Mouse (Mus musculus) hindbrain, embryonic 13.5 days (tissue): Measurements from ENCODE around the gene Adk. TPM values are rescaled to one million over a fixed set of nuclear protein-coding genes. Genes with fewer than 3 reads are reported as not detected.

Experiments
- ATAC-seq: fragments of 200-750 bp; cut with Nextera tagmentation; 2 replicates; pipeline ENCODE4 v1.8.0; 2017; ENCODE audit warnings: moderate TSS enrichment; ENCODE audit not compliant: low FRiP score
- H3K27ac ChIP-seq: fragments of 300-500 bp; sonication (generic); 2 replicates; pipeline ENCODE4 v1.5.1; 2015; ENCODE audit warnings: inconsistent platforms, mild to moderate bottlenecking, moderate library complexity
- H3K27me3 ChIP-seq: fragments of 300-500 bp; sonication (generic); 2 replicates; pipeline ENCODE4 v1.6.1; 2015; ENCODE audit warnings: mild to moderate bottlenecking, inconsistent platforms
- H3K36me3 ChIP-seq: fragments of 300-500 bp; sonication (generic); 2 replicates; pipeline ENCODE4 v1.6.1; 2015; ENCODE audit warnings: mild to moderate bottlenecking, inconsistent platforms
- H3K4me1 ChIP-seq: fragments of 300-500 bp; sonication (generic); replicated peaks from 2 replicates; pipeline ENCODE4 v1.6.1; 2015; ENCODE audit warnings: inconsistent platforms
- H3K4me2 ChIP-seq: fragments of 300-500 bp; sonication (generic); 2 replicates; pipeline ENCODE4 v1.6.1; 2015; ENCODE audit warnings: inconsistent platforms, mild to moderate bottlenecking, moderate library complexity
- H3K4me3 ChIP-seq: fragments of 300-500 bp; sonication (generic); 2 replicates; pipeline ENCODE4 v1.5.1; 2015; ENCODE audit warnings: mild to moderate bottlenecking, inconsistent platforms
- H3K9ac ChIP-seq: fragments of 300-500 bp; sonication (generic); 2 replicates; pipeline ENCODE4 v1.6.1; 2015; ENCODE audit warnings: mild to moderate bottlenecking, inconsistent platforms
- H3K9me3 ChIP-seq: fragments of 300-500 bp; sonication (generic); 2 replicates; pipeline ENCODE4 v1.6.1; 2016; ENCODE audit warnings: inconsistent platforms
- WGBS: fragments of 180-500 bp; shearing (Covaris S2); methylation state at CpG from one replicate; pipeline ENCODE4 v1.1.7; 2015; 5-methylcytosine and 5-hydroxymethylcytosine counted together
- polyA plus RNA-seq: library from polyadenylated mRNA; unstranded; fragments of >200 nt; fragmentation: Nextera tagmentation; extraction: Ambion mirVana; gene quantifications from 2 replicates; pipeline ENCODE4 v1.2.1, GENCODE M21; 2015

The Adk gene
- polyA plus RNA-seq, 1 experiment from 2014 or later = 42.2 TPM

- peaks cover 11% of the 10 kb centered on the region for H3K36me3 ChIP-seq
- H3K4me1 ChIP-seq = peaks cover 10% of the 10 kb centered on the region
- 91% methylated on average over 2 of the region's 2 CpGs for WGBS
- H3K4me2 ChIP-seq = no peak overlapping the region
- no peaks in the 10 kb centered on the region for H3K9me3 ChIP-seq
- no peaks in the 10 kb centered on the region for H3K27me3 ChIP-seq
- H3K9ac ChIP-seq = no peak overlapping the region
- no peak overlapping the region for H3K4me3 ChIP-seq
- ATAC-seq = no peak
- no peak overlapping the region for H3K27ac ChIP-seq
These were observed 4.5 kb upstream of the Adk start for GRCm38 (mm10) chr14:21047840-21048239.

GRCm38 (mm10) chr14:21048879-21049278 is 3.5 kb upstream of the Adk start:
- no peak overlapping the region for H3K4me3 ChIP-seq
- ATAC-seq = no peak
- no peak overlapping the region for H3K9ac ChIP-seq
- no peak overlapping the region for H3K27ac ChIP-seq
- no peaks in the 10 kb centered on the region for H3K27me3 ChIP-seq
- H3K4me2 ChIP-seq = no peak overlapping the region
- H3K36me3 ChIP-seq = peaks cover 8% of the 10 kb centered on the region
- peaks cover 15% of the 10 kb centered on the region for H3K4me1 ChIP-seq
- H3K9me3 ChIP-seq = no peaks in the 10 kb centered on the region

GRCm38 (mm10) chr14:21050734-21051133 is 1.6 kb upstream of the Adk start:
- H3K9me3 ChIP-seq = no peaks in the 10 kb centered on the region
- 79% methylated on average over 3 of the region's 3 CpGs for WGBS
- no peaks in the 10 kb centered on the region for H3K27me3 ChIP-seq
- H3K4me2 ChIP-seq = peak overlapping the region; percentile 70
- peaks cover 15% of the 10 kb centered on the region for H3K4me1 ChIP-seq
- H3K36me3 ChIP-seq = no peaks in the 10 kb centered on the region
- H3K27ac ChIP-seq = no peak overlapping the region
- peak overlapping the region; percentile 90 for H3K4me3 ChIP-seq
- H3K9ac ChIP-seq = no peak overlapping the region
- no peak for ATAC-seq

- Histone ChIP-seq H3K4me2 (peak overlapping the region; percentile 70), H3K36me3 (no peaks in the 10 kb centered on the region), H3K27me3 (no peaks in the 10 kb centered on the region), H3K9ac (peak overlapping the region; percentile 91), H3K9me3 (no peaks in the 10 kb centered on the region), H3K27ac (peak overlapping the region; percentile 94), H3K4me3 (peak overlapping the region; percentile 90), H3K4me1 (peaks cover 15% of the 10 kb centered on the region)
- ATAC-seq = peak; percentile 5; the same call in 1 of the 2 replicates
- 11% methylated on average over 28 of the region's 28 CpGs for WGBS
These were observed 828 bp upstream of the Adk start for GRCm38 (mm10) chr14:21051380-21052111.

- H3K27me3 ChIP-seq = no peaks in the 10 kb centered on the region
- peak overlapping the region; percentile 90 for H3K4me3 ChIP-seq
- peak overlapping the region; percentile 94 for H3K27ac ChIP-seq
- no peaks in the 10 kb centered on the region for H3K36me3 ChIP-seq
- H3K9ac ChIP-seq = peak overlapping the region; percentile 91
- under 1% methylated on average over 25 of the region's 25 CpGs for whole genome bisulfite sequencing
- H3K4me2 ChIP-seq = peak overlapping the region; percentile 70
- no peaks in the 10 kb centered on the region for H3K9me3 ChIP-seq
- H3K4me1 ChIP-seq = peaks cover 15% of the 10 kb centered on the region
- ATAC-seq = peak; percentile 80
These were observed 382 bp downstream of the Adk start for GRCm38 (mm10) chr14:21052781-21053130.

- H3K4me1 ChIP-seq = peaks cover 15% of the 10 kb centered on the region
- ATAC-seq = no peak
- peak overlapping the region; percentile 90 for H3K4me3 ChIP-seq
- H3K4me2 ChIP-seq = peak overlapping the region; percentile 70
- H3K36me3 ChIP-seq = no peaks in the 10 kb centered on the region
- peak overlapping the region; percentile 91 for H3K9ac ChIP-seq
- H3K27ac ChIP-seq = no peak overlapping the region
- no peaks in the 10 kb centered on the region for H3K9me3 ChIP-seq
- no peaks in the 10 kb centered on the region for H3K27me3 ChIP-seq
- WGBS = 12% methylated on average over 8 of the region's 8 CpGs
These were observed 777 bp downstream of the Adk start for GRCm38 (mm10) chr14:21053151-21053550.

- Histone ChIP-seq H3K4me1 (peaks cover 15% of the 10 kb centered on the region), H3K4me3 (no peak overlapping the region), H3K36me3 (no peaks in the 10 kb centered on the region), H3K9ac (no peak overlapping the region), H3K27me3 (no peaks in the 10 kb centered on the region), H3K27ac (no peak overlapping the region), H3K9me3 (no peaks in the 10 kb centered on the region), H3K4me2 (peak overlapping the region; percentile 70)
- no peak for ATAC-seq
- WGBS = 49% methylated on average over 7 of the region's 7 CpGs
These were observed 1.2 kb downstream of the Adk start for GRCm38 (mm10) chr14:21053586-21053985.

GRCm38 (mm10) chr14:21058972-21059371 is 6.6 kb downstream of the Adk start:
- Histone ChIP-seq H3K36me3 (no peaks in the 10 kb centered on the region), H3K4me3 (no peak overlapping the region), H3K27me3 (no peaks in the 10 kb centered on the region), H3K9me3 (no peaks in the 10 kb centered on the region), H3K27ac (no peak overlapping the region), H3K4me1 (no peaks in the 10 kb centered on the region), H3K9ac (no peak overlapping the region), H3K4me2 (no peak overlapping the region)
- ATAC-seq = no peak
- WGBS = 92% methylated on average over 2 of the region's 2 CpGs

GRCm38 (mm10) chr14:21062766-21063513 is 10.6 kb downstream of the Adk start:
- H3K4me2 ChIP-seq = no peak overlapping the region
- ATAC-seq = no peak
- 82% methylated on average over 5 of the region's 5 CpGs for WGBS
- no peak overlapping the region for H3K27ac ChIP-seq
- H3K9me3 ChIP-seq = no peaks in the 10 kb centered on the region
- no peaks in the 10 kb centered on the region for H3K27me3 ChIP-seq
- no peaks in the 10 kb centered on the region for H3K4me1 ChIP-seq
- H3K9ac ChIP-seq = no peak overlapping the region
- no peaks in the 10 kb centered on the region for H3K36me3 ChIP-seq
- H3K4me3 ChIP-seq = no peak overlapping the region

GRCm38 (mm10) chr14:21064321-21064720 is 11.9 kb downstream of the Adk start:
- no peak overlapping the region for H3K4me3 ChIP-seq
- H3K27ac ChIP-seq = no peak overlapping the region
- no peaks in the 10 kb centered on the region for H3K9me3 ChIP-seq
- 66% methylated on average over 1 of the region's 1 CpGs for WGBS
- no peaks in the 10 kb centered on the region for H3K27me3 ChIP-seq
- no peak overlapping the region for H3K9ac ChIP-seq
- H3K4me1 ChIP-seq = no peaks in the 10 kb centered on the region
- ATAC-seq = no peak
- no peaks in the 10 kb centered on the region for H3K36me3 ChIP-seq
- H3K4me2 ChIP-seq = no peak overlapping the region

GRCm38 (mm10) chr14:21065490-21066162 is 13.3 kb downstream of the Adk start:
- no peak for ATAC-seq
- Histone ChIP-seq H3K9ac (no peak overlapping the region), H3K9me3 (no peaks in the 10 kb centered on the region), H3K4me1 (no peaks in the 10 kb centered on the region), H3K27me3 (no peaks in the 10 kb centered on the region), H3K36me3 (no peaks in the 10 kb centered on the region), H3K4me3 (no peak overlapping the region), H3K27ac (no peak overlapping the region), H3K4me2 (no peak overlapping the region)
- 76% methylated on average over 8 of the region's 8 CpGs for WGBS

GRCm38 (mm10) chr14:21069594-21069993 is 17.2 kb downstream of the Adk start:
- Histone ChIP-seq H3K27ac (no peak overlapping the region), H3K4me2 (no peak overlapping the region), H3K4me3 (no peak overlapping the region), H3K27me3 (no peaks in the 10 kb centered on the region), H3K9me3 (no peaks in the 10 kb centered on the region), H3K9ac (no peak overlapping the region), H3K4me1 (no peaks in the 10 kb centered on the region), H3K36me3 (no peaks in the 10 kb centered on the region)
- ATAC-seq = no peak
- WGBS = 86% methylated on average over 5 of the region's 5 CpGs
